Mouse (Mus musculus) lung, postnatal 0 days (tissue): ENCODE measurements around the gene Drd4.

Experiments
- CTCF ChIP-seq: IDR thresholded peaks from 2 replicates; pipeline ENCODE4 v1.5.1; 2016; ENCODE audit warnings: antibody characterized with exemption, mild to moderate bottlenecking
- EP300 ChIP-seq: IDR thresholded peaks from 2 replicates; pipeline ENCODE4 v1.6.1; 2016; ENCODE audit warnings: antibody characterized with exemption, mild to moderate bottlenecking, control low read depth

DNA sequence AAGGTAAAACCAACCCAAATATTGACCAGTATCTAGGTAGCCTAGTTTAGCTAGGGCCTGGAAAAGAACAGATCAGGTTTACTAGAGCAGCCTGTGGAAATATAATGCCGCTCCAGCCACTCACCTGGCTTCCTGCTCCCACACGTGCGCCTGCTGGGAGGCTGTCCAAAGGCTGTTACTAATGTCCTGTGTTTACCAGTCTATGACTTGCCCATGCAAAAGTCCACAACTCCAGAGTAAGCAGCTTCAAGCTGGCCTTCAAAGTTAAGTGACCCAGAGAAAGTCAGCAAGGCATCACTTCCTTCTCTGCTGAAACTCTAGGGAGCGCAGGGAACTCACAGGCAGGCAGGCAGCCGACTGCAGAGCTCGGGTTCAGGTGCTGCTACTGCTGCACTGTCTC lies 40.2 kb downstream of the Drd4 start:
- no peak for TF ChIP-seq CTCF
- no peak for TF ChIP-seq EP300
